9 mouse cellular contexts compared by ENCODE assay signal in genomic region chr2:156718793-156719192, GRCm38 (mm10). TPM values are rescaled to one million over a fixed set of nuclear protein-coding genes. Genes with fewer than 3 reads are reported as not detected.
A peak's percentile ranks its signal among the peaks of the same experiment; 100 is the strongest.
DNase-seq lines count a peak whose midpoint lies in the region; ATAC-seq lines count a peak whose summit lies in the region.
"Had no signal": no experiment of that assay in that cellular context is flagged by ENCODE, and none has a peak within 500 bp of the region (broad histone marks: within the 10 kb centered on the region; RNA-seq: fewer than 3 reads in every experiment).

No protein-coding gene starts in this region.

- no peak for ATAC-seq in liver, embryonic 12.5 days
- no peak for ATAC-seq in heart, embryonic 16.5 days (replicated peaks; ENCODE audit: extremely low read depth, insufficient read depth, low FRiP score)
- no peak for ATAC-seq in liver, embryonic 11.5 days (replicated peaks; ENCODE audit: low FRiP score)

- 60% methylated on average over 5 of the region's 5 CpGs for WGBS in liver, embryonic 12.5 days (ENCODE audit: insufficient replicate concordance)
- 32% methylated on average over 5 of the region's 5 CpGs for WGBS in heart, embryonic 16.5 days
- 53% methylated on average over 5 of the region's 5 CpGs for WGBS in liver, embryonic 11.5 days

- H3K27me3 ChIP-seq in liver, embryonic 12.5 days (replicated peaks), result peaks cover 11% of the 10 kb centered on the region
- H3K27me3 ChIP-seq in heart, embryonic 16.5 days (ENCODE audit: control insufficient read depth, insufficient read depth, low read length), result no peaks in the 10 kb centered on the region
- no peaks in the 10 kb centered on the region for H3K27me3 ChIP-seq in liver, embryonic 11.5 days (replicated peaks; ENCODE audit: control insufficient read depth, insufficient read depth, low read length)

- H3K27ac ChIP-seq in liver, embryonic 12.5 days, result no peak overlapping the region
- peak overlapping the region; percentile 97 for H3K27ac ChIP-seq in heart, embryonic 16.5 days (ENCODE audit: low read length)
- 0 out of 2 replicates have a peak overlapping the region, but pooled peaks have one; percentile 7 for H3K27ac ChIP-seq in liver, embryonic 11.5 days (ENCODE audit: low read depth, low read length)
- H3K27ac ChIP-seq: macrophage had no signal

- no peak overlapping the region for H3K4me3 ChIP-seq in liver, embryonic 12.5 days
- no peak overlapping the region for H3K4me3 ChIP-seq in heart, embryonic 16.5 days (ENCODE audit: low read length)
- no peak overlapping the region for H3K4me3 ChIP-seq in liver, embryonic 11.5 days (ENCODE audit: low read depth, low read length)

- H3K4me2 ChIP-seq in liver, embryonic 12.5 days, result no peak overlapping the region
- no peak overlapping the region for H3K4me2 ChIP-seq in heart, embryonic 16.5 days (ENCODE audit: low read depth, low read length)
- H3K4me2 ChIP-seq in liver, embryonic 11.5 days, result no peak overlapping the region; the same call in 1 of the 2 replicates

- no peaks in the 10 kb centered on the region for H3K9me3 ChIP-seq in liver, embryonic 12.5 days (replicated peaks)
- no peaks in the 10 kb centered on the region for H3K9me3 ChIP-seq in heart, embryonic 16.5 days (replicated peaks; ENCODE audit: control insufficient read depth, low read length)
- no peaks in the 10 kb centered on the region for H3K9me3 ChIP-seq in liver, embryonic 11.5 days (ENCODE audit: control insufficient read depth, low read length)

- DNase-seq in adrenal gland, adult 2 months, result peak; percentile 55
- DNase-seq in adrenal gland, postnatal 36 days, result no peak
- peak; percentile 35 for DNase-seq in liver
- no peak for DNase-seq in liver, embryonic 11.5 days (ENCODE audit: low spot score)
- no peak for DNase-seq in thymus, postnatal 0 days (ENCODE audit: low spot score)
- no peak for DNase-seq in right cerebral cortex, adult 2 months (ENCODE audit: low spot score in 2 of 2)

- no peak overlapping the region for H3K9ac ChIP-seq in liver, embryonic 12.5 days
- H3K9ac ChIP-seq in heart, embryonic 16.5 days (ENCODE audit: low read length), result no peak overlapping the region
- no peak overlapping the region for H3K9ac ChIP-seq in liver, embryonic 11.5 days (ENCODE audit: low read depth, low read length)

- no peaks in the 10 kb centered on the region for H3K36me3 ChIP-seq in liver, embryonic 12.5 days
- H3K36me3 ChIP-seq in heart, embryonic 16.5 days (ENCODE audit: control insufficient read depth, insufficient read depth), result 0 out of 2 replicates have a peak, but pooled peaks cover 5% of the 10 kb centered on the region
- H3K36me3 ChIP-seq in liver, embryonic 11.5 days (ENCODE audit: control insufficient read depth, insufficient read depth, low read length), result no peaks in the 10 kb centered on the region

- peaks cover 54% of the 10 kb centered on the region for H3K4me1 ChIP-seq in liver, embryonic 12.5 days
- peaks cover 46% of the 10 kb centered on the region for H3K4me1 ChIP-seq in heart, embryonic 16.5 days (ENCODE audit: control insufficient read depth, insufficient read depth, low read length)
- peaks cover 33% of the 10 kb centered on the region for H3K4me1 ChIP-seq in liver, embryonic 11.5 days (replicated peaks; ENCODE audit: control insufficient read depth, insufficient read depth, low read length)

RNA-seq across cellular contexts. Expression of gene Myl9, which starts 56.4 kb away (rescaled TPM):
- total RNA-seq in adrenal gland, adult 2 months (2021), result 10 to 100 TPM; 74.9 to 85.2 TPM
- polyA plus RNA-seq in adrenal gland, adult 2 months (2012; rRNA removed), result 44.0 and 48.0 TPM in 2 replicates
- total RNA-seq in adrenal gland, postnatal 36 days (2021), result 10 to 100 TPM; 56.2 to 67.3 TPM
- 70.5 and 76.1 TPM in 2 replicates for polyA plus RNA-seq in liver, embryonic 12.5 days (2016; fragmentation: Nextera tagmentation; extraction: Ambion mirVana)
- polyA plus RNA-seq in heart, embryonic 16.5 days (2015; fragmentation: Nextera tagmentation; extraction: Ambion mirVana), result 1,725 and 1,731 TPM in 2 replicates
- 98.9 and 115 TPM in 2 replicates for polyA plus RNA-seq in liver, embryonic 11.5 days (2014; fragmentation: Nextera tagmentation; extraction: Ambion mirVana)
- polyA plus RNA-seq in thymus, postnatal 0 days (2015; fragmentation: Nextera tagmentation; extraction: Ambion mirVana), result 20.6 and 27.1 TPM in 2 replicates
- polyA plus RNA-seq: macrophage had no signal

Comparison
In these comparisons a context has a peak if more than half of its experiments do, and no peak if none do; other contexts are left out.
1. DNase-seq: peak in adrenal gland, adult 2 months (single experiment) and liver (single experiment); none in adrenal gland, postnatal 36 days (0 of 2), liver, embryonic 11.5 days (single experiment), thymus, postnatal 0 days (single experiment) and right cerebral cortex, adult 2 months (0 of 2).
2. RNA of gene Myl9, which starts 56.4 kb away (polyA plus RNA-seq): 1,725 to 1,731 TPM in heart, embryonic 16.5 days; 98.9 to 115 TPM in liver, embryonic 11.5 days, 70.5 to 76.1 TPM in liver, embryonic 12.5 days, 44.0 to 48.0 TPM in adrenal gland, adult 2 months and 20.6 to 27.1 TPM in thymus, postnatal 0 days; every median in the first group is over 10 times any median in the second.